Mouse (Mus musculus) lung, embryonic 15.5 days (tissue): ENCODE measurements around the gene Ilvbl. TPM values are rescaled to one million over a fixed set of nuclear protein-coding genes. Genes with fewer than 3 reads are reported as not detected.

Source experiments
- microRNA-seq: library from miRNA; unstranded; fragments of <30 nt; microRNA quantifications from one replicate; pipeline ENCODE4, GENCODE M21; 2016
- polyA plus RNA-seq: library from polyadenylated mRNA; unstranded; fragments of >200 nt; fragmentation: Nextera tagmentation; extraction: Ambion mirVana; gene quantifications from 2 replicates; pipeline ENCODE4 v1.2.1, GENCODE M21; 2015

Ilvbl gene
- polyA plus RNA-seq, 1 experiment from 2014 or later = 52.2 TPM

Small RNA genes within 50 kb of the gene (microRNA-seq; reads per million reads assigned to microRNA genes)
- gene Gm27541 = not detected

Other genes with a start within 250 kb of the Ilvbl start
- gene Agpat3, start 221.9 kb upstream of the Ilvbl start, polyA plus RNA-seq = 64.4 and 68.1 TPM in 2 replicates
- 278 and 284 TPM in 2 replicates for gene Rrp1, start 161.3 kb upstream of the Ilvbl start, polyA plus RNA-seq
- 219 and 222 TPM in 2 replicates for gene Cstb, start 148.7 kb upstream of the Ilvbl start, polyA plus RNA-seq
- 7.4 and 7.8 TPM in 2 replicates for gene Pdxk, start 109.4 kb upstream of the Ilvbl start, polyA plus RNA-seq
- gene Olfr1358, start 56.9 kb upstream of the Ilvbl start, polyA plus RNA-seq = not detected in 2 replicates
- gene Syde1, start 17.6 kb downstream of the Ilvbl start, polyA plus RNA-seq = 19.1 and 21.8 TPM in 2 replicates
- gene Olfr1357, start 43.7 kb downstream of the Ilvbl start, polyA plus RNA-seq = not detected in 2 replicates
- gene Casp14, start 143.9 kb downstream of the Ilvbl start, polyA plus RNA-seq = 0.06 and 0.08 TPM in 2 replicates
- gene Ccdc105, start 178.7 kb downstream of the Ilvbl start, polyA plus RNA-seq = 0.09 TPM in 1 of 2 replicates, not detected in the other
- 1.1 and 1.2 TPM in 2 replicates for gene Slc1a6, start 206.2 kb downstream of the Ilvbl start, polyA plus RNA-seq